Mouse (Mus musculus): ENCODE measurements around the gene Olfr1390.
"Not testable (repeated sequence)": the region's sequence is repeated elsewhere in the genome, so short reads cannot be mapped to it uniquely, and the experiment has no call there.

The Olfr1390 gene

DNA sequence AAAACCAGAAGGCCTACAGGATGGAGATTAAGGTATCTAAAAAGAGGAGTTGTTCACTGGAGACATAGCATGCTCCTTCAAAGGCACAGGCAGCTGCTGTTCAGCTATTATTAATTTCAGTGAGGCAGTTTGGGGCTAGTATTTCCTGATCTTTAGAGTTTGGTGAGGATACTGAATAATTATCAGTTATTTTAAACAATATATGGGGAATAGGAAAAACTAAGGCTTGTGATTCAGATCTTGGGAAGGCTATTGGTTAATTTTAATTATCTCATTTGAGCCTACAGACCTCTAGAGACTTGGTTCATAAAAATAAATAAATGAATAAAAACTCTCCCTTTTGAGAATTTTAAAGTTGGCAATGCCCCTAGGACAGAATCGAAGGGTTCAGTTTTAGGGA lies at the start of gene Olfr1390:
TSS of gene Olfr1390 (plus strand) at position 301 of the 400 bp plus-strand sequence.
- no peak for DNase-seq (ENCODE audit: low spot score)

DNA sequence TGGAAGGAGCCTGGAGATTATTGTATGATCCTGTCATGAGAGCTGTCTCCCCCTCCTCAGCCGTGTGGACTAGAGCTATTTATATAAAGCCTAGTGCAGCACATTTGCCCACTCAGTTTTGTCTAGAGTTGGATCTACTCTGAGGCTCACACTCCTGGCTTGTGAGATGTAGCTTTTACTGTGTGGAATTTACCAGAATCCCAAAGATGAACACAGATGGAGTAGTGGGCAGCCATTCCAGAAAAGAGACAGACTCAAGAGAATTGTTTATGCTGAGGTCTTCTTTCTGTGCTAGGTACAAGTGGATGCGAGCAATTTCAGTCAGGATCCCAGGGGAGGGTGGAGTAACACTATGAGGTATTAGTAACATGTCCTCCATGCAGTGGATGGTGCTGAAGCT lies 47.7 kb upstream of the Olfr1390 start:
- DNase-seq (ENCODE audit: low spot score) = no peak

DNA sequence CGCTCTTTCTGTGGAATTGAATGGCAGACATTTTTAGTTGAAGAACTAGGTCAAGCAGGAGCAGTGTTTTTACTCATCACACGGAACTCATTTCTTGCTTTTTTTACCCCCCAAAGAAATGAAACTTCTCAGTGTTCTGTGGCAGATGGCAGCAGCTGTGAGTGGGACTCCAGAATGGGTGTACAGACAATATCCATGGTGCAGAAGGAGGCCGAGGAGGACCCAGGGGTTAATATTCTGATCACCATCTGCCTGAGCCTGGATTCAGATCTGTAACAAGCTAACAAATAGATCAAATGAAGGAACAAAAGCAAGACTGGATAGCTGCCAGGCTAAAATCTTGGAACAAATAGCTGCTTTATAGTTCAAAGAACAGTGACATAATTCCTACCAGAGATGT lies 42.2 kb upstream of the Olfr1390 start:
- no peak for DNase-seq (ENCODE audit: low spot score)

DNA sequence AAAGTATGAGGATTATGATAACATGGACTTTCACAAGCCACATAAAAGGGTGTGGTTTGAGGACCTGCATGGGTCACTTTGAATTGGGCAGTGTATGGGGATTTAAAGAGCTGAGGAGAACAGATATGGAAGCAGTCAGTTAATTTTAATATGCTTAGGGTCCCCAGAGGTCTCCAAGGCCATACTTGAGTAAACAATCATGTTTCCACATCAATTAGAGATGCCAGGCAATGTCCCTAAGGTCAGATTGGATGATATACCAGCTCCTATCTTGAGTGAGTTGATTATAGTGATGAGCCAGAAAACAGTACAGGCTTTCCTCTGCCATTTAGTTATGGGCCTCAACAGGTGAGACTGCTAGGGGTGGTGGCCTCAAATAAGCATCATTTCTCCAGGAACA lies 30.5 kb upstream of the Olfr1390 start, which contains the start of gene Olfr10:
TSS of gene Olfr10 (plus strand) at position 301 of the 400 bp plus-strand sequence.
- no peak for DNase-seq (ENCODE audit: low spot score)

DNA sequence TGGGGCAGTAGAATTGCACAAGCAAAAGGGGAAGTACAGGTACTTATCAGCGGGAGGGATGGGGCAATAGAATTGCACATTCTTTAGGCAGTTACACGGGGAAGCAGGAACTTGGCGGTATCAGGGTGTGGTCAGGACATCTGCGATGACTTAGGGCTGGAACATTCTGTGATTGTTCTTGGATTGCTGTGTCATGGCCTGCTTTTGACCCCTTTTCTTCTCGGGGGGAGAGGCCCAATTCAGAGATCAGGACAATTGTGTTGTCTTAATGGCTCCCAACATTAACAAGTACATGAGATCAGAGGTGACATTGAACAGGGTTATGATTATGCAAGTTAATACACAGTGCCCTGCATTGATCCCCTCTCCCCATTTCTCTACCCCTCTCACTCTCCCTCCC lies 26.4 kb upstream of the Olfr1390 start:
- not testable (repeated sequence) for DNase-seq (ENCODE audit: low spot score)

DNA sequence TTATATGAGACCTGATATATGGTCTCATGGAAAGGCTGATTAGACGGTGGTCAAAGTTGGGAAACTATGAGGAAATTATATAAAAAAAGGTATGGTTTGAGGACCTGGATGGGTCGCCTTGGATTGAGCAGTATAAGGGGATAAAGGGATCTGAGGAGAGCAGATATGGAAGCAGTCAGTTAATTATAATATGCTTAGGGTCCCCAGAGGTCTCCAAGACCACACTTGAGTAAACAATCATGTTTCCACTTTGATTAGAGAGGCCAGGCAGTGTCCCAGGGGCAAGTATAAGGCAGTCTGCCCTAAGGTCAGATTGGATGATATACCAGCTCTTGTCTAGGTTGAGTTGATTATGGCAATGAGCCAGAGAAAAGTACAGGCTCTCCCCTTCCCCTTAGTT lies 12.5 kb upstream of the Olfr1390 start, which contains the start of gene Olfr1391:
TSS of gene Olfr1391 (plus strand) at position 301 of the 400 bp plus-strand sequence.
- no peak for DNase-seq (ENCODE audit: low spot score)

DNA sequence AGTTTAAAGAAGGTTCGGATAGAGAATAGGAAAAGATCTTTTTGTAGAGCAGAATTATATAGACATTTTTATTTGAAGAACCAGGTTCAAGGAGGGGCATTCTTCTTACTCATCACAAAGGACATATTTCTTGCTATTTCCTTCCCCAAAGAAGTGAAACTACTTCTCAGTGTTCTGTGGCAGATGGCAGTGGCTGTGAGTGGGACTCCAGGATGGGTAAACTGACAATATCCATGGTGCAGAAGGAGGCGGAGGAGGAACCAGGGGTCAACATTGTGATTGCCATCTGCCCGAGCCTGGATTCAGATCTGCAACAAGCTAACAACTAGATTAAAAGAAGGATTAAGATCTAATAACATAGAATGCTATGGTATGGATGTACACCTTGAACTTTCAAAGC lies 8.3 kb upstream of the Olfr1390 start:
- DNase-seq (ENCODE audit: low spot score) = no peak

DNA sequence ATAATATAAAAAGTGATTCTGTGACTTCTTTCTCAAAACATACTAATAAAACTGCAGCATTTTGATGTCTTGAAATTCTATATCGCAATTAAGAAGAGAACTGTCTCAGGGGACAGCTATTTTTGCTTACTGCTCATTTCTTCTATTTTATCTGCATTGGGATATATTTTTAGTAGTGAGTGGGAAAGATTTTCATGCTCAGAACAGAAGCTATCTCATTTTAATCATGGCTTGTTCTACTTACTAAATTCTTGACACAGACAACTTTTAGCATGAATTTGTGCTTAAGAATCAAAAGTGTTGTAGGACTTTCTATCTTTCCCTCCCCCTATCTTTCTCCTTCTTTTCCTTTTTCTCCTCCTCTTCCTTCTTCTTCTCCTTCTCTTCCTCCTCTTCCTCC lies 5.3 kb upstream of the Olfr1390 start:
- no peak for DNase-seq (ENCODE audit: low spot score)

DNA sequence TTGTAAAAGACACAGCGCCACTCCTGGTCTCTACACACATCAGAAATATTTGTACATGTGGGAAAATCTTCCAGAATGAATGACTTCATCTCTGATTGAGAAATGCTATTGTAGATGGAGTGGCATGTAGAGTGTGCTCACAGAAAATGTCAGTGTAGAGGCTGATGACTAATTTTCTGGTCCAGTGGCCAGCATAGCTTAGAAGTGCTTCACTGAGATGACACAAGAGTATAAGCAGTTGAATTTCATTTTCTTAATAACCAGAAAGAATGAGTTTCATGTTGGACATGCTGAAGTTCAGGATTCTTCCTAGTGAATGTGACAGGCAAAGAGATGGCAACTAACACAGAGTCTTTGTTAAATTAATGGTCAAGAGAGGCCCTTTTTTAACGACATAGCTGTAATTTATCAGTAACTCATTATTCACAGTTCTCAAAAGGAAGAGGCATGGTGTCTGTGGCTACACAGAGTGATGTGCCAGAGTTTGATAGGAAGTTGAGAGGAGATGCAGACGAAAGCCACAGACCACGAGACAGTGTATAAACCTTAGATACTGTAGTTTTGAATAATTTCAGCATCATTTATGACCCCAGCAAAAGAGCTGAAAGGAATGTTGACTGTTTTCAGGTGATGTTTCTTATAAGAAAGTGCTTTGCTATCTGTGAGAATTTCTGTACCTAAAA lies 2.3 kb downstream of the Olfr1390 start:
- DNase-seq (ENCODE audit: low spot score) = no peak

DNA sequence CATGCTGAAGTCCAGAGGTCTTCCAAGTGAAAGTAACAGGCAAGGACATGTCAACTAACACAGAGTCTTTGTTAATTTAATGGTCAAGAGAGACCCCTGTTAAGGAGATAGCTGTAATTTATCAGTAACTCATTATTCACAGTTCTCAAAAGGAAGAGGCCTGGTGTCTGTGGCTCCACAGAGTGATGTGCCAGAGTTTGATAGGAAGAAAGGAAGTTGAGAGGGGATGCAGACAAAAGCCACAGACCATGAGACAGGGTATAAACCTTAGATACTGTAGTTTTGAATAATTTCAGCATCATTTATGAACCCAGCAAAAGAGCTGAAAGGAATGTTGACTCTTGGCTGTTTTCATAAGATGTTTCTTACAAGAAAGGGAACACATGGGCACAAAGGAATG lies 48.1 kb downstream of the Olfr1390 start:
- no peak for DNase-seq (ENCODE audit: low spot score)

DNA sequence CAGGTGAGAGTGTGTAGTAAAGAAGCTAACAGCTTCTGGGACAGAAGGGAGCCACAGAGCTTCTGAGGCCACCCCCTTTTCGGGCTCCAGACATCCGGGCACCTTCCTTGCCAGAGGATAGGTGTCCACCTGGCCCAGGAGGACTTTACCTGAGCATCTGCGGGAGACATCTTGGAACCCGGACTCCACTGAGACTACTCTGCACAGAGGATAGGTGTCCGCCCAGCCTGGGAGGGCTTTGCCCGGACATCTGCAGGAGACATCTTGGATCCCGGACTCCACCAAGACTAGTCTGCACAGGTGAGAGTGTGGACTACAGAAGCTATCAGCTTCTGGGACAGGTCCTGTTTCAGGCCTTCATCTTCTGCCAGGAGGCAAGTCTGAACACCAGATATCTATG lies 51.1 kb downstream of the Olfr1390 start:
- not testable (repeated sequence) for DNase-seq (ENCODE audit: low spot score)

Measured in testis, postnatal 10 days (tissue).